ENCODE assay signal across 10 mouse cellular contexts in genomic region chr2:25465816-25466635, GRCm38 (mm10). TPM values are rescaled to one million over a fixed set of nuclear protein-coding genes. Genes with fewer than 3 reads are reported as not detected.
A peak's percentile ranks its signal among the peaks of the same experiment; 100 is the strongest.
DNase-seq lines count a peak whose midpoint lies in the region; ATAC-seq and TF ChIP-seq lines count a peak whose summit lies in the region.
"Had no signal": no experiment of that assay in that cellular context is flagged by ENCODE, and none has a peak within 500 bp of the region (broad histone marks: within the 10 kb centered on the region; RNA-seq: fewer than 3 reads in every experiment).

No protein-coding gene starts in this region.

- no peak for TF ChIP-seq CTCF in small intestine, adult 2 months (IDR thresholded peaks at IDR 0.05; ENCODE audit: extremely low read depth, insufficient read length, insufficient replicate concordance, low read depth, low read length)

- no peak overlapping the region for H3K4me3 ChIP-seq in heart, embryonic 10.5 days
- H3K4me3 ChIP-seq in liver, embryonic 13.5 days (replicated peaks): no peak overlapping the region
- no peak overlapping the region for H3K4me3 ChIP-seq in small intestine, adult 2 months (ENCODE audit: low read depth, low read length)
- H3K4me3 ChIP-seq: heart, adult 2 months had no signal

- no peaks in the 10 kb centered on the region for H3K9me3 ChIP-seq in heart, embryonic 10.5 days
- H3K9me3 ChIP-seq in liver, embryonic 13.5 days (replicated peaks): no peaks in the 10 kb centered on the region

- H3K4me1 ChIP-seq in heart, embryonic 10.5 days: peaks cover 34% of the 10 kb centered on the region
- peaks cover 22% of the 10 kb centered on the region for H3K4me1 ChIP-seq in liver, embryonic 13.5 days (replicated peaks)
- peaks cover 6% of the 10 kb centered on the region for H3K4me1 ChIP-seq in small intestine, adult 2 months (ENCODE audit: control insufficient read depth, insufficient read depth, insufficient read length, low read length)

- peak overlapping the region; percentile 12; the same call in 1 of the 2 replicates for H3K4me2 ChIP-seq in liver, embryonic 13.5 days

- peaks cover 9% of the 10 kb centered on the region; the same call in 1 of the 2 replicates for H3K27me3 ChIP-seq in heart, embryonic 10.5 days (ENCODE audit: insufficient read depth, poor library complexity, severe bottlenecking)
- H3K27me3 ChIP-seq in liver, embryonic 13.5 days: no peaks in the 10 kb centered on the region
- H3K27me3 ChIP-seq in small intestine, adult 2 months (ENCODE audit: control insufficient read depth, insufficient read depth, low read length): no peaks in the 10 kb centered on the region

- no peak overlapping the region for H3K9ac ChIP-seq in liver, embryonic 13.5 days

- no peaks in the 10 kb centered on the region for H3K36me3 ChIP-seq in heart, embryonic 10.5 days
- no peaks in the 10 kb centered on the region for H3K36me3 ChIP-seq in liver, embryonic 13.5 days
- H3K36me3 ChIP-seq in small intestine, adult 2 months (ENCODE audit: control insufficient read depth, insufficient read depth, low read length): no peaks in the 10 kb centered on the region

- ATAC-seq in liver, embryonic 13.5 days (ENCODE audit: low read depth): no peak
- no peak for ATAC-seq in erythroblast, adult 5-6 weeks (replicated peaks; ENCODE audit: low FRiP score, poor library complexity, severe bottlenecking)

- no peak for TF ChIP-seq POLR2A in small intestine, adult 2 months (IDR thresholded peaks at IDR 0.05; ENCODE audit: low read depth, low read length)

- 46% methylated on average over 10 of the region's 10 CpGs for WGBS in heart, embryonic 10.5 days
- 15% methylated on average over 10 of the region's 10 CpGs for WGBS in liver, embryonic 13.5 days (ENCODE audit: insufficient replicate concordance)
- WGBS in small intestine, adult 2 months: 64% methylated on average over 10 of the region's 10 CpGs

- DNase-seq in heart, embryonic 10.5 days (ENCODE audit: low spot score): no peak
- DNase-seq in heart, postnatal 25 days (ENCODE audit: low spot score): no peak
- DNase-seq in cerebellum, adult 9-11 months: peak; percentile 73
- DNase-seq in liver, embryonic 13.5 days: no peak
- no peak for DNase-seq in kidney, postnatal 25 days
- DNase-seq in right cerebral cortex, postnatal 25 days: no peak

- peak overlapping the region; percentile 52; the same call in 1 of the 2 replicates for H3K27ac ChIP-seq in heart, embryonic 10.5 days
- no peak overlapping the region for H3K27ac ChIP-seq in liver, embryonic 13.5 days
- H3K27ac ChIP-seq in small intestine, adult 2 months (ENCODE audit: insufficient read depth, low read depth, low read length): peak overlapping the region; percentile 70
- H3K27ac ChIP-seq: heart, adult 2 months had no signal

- intact Hi-C loops in heart, postnatal 25 days (cut with DNase I): no loop called here

RNA-seq across cellular contexts. Expression of gene Ptgds, which starts 3.8 kb away (rescaled TPM):
- polyA plus RNA-seq in heart, embryonic 10.5 days (2016; fragmentation: Nextera tagmentation; extraction: Ambion mirVana): 0.18 and 0.32 TPM in 2 replicates
- 100 to 1,000 TPM; 117 to 160 TPM for total RNA-seq in heart, postnatal 25 days (2021)
- 0.38 TPM in 1 of 2 replicates, not detected in the other for polyA plus RNA-seq in liver, embryonic 13.5 days (2015; fragmentation: Nextera tagmentation; extraction: Ambion mirVana)
- polyA plus RNA-seq in small intestine, adult 2 months (2012; rRNA removed): 0.28 and 0.39 TPM in 2 replicates
- total RNA-seq in erythroblast, adult 5-6 weeks (2015; ENCODE audit: low replicate concordance): 1.3 TPM in 1 of 2 replicates, not detected in the other
- not detected in 2 replicates for total RNA-seq in erythroblast, adult 5-6 weeks (2017; ENCODE audit: low replicate concordance)

RNA-seq across cellular contexts. Expression of gene Paxx, which starts 5.1 kb away (rescaled TPM):
- polyA plus RNA-seq in heart, embryonic 10.5 days (2016; fragmentation: Nextera tagmentation; extraction: Ambion mirVana): 15.6 and 17.7 TPM in 2 replicates
- total RNA-seq in heart, postnatal 25 days (2021): 10 to 100 TPM; 17.4 to 20.8 TPM
- polyA plus RNA-seq in liver, embryonic 13.5 days (2015; fragmentation: Nextera tagmentation; extraction: Ambion mirVana): 7.2 and 7.7 TPM in 2 replicates
- 48.6 and 62.7 TPM in 2 replicates for polyA plus RNA-seq in small intestine, adult 2 months (2012; rRNA removed)
- total RNA-seq in erythroblast, adult 5-6 weeks (2015; ENCODE audit: low replicate concordance): 18.2 and 33.8 TPM in 2 replicates
- 8.4 and 10.6 TPM in 2 replicates for total RNA-seq in erythroblast, adult 5-6 weeks (2017; ENCODE audit: low replicate concordance)

RNA-seq across cellular contexts. Expression of gene Clic3, which starts 9.4 kb away (rescaled TPM):
- polyA plus RNA-seq in heart, embryonic 10.5 days (2016; fragmentation: Nextera tagmentation; extraction: Ambion mirVana): 0.69 and 1.1 TPM in 2 replicates
- total RNA-seq in heart, postnatal 25 days (2021): 1 to 10 TPM; 2.4 to 3.6 TPM
- 0.21 and 0.25 TPM in 2 replicates for polyA plus RNA-seq in liver, embryonic 13.5 days (2015; fragmentation: Nextera tagmentation; extraction: Ambion mirVana)
- polyA plus RNA-seq in small intestine, adult 2 months (2012; rRNA removed): 0.38 and 12.0 TPM in 2 replicates
- total RNA-seq in erythroblast, adult 5-6 weeks (2015; ENCODE audit: low replicate concordance): not detected in 2 replicates
- not detected in 2 replicates for total RNA-seq in erythroblast, adult 5-6 weeks (2017; ENCODE audit: low replicate concordance)

RNA-seq across cellular contexts. Expression of gene Lcn12, which starts 27.7 kb away (rescaled TPM):
- not detected in 2 replicates for polyA plus RNA-seq in heart, embryonic 10.5 days (2016; fragmentation: Nextera tagmentation; extraction: Ambion mirVana)
- not detected for total RNA-seq in heart, postnatal 25 days (2021)
- not detected in 2 replicates for polyA plus RNA-seq in liver, embryonic 13.5 days (2015; fragmentation: Nextera tagmentation; extraction: Ambion mirVana)
- not detected in 2 replicates for polyA plus RNA-seq in small intestine, adult 2 months (2012; rRNA removed)
- not detected in 2 replicates for total RNA-seq in erythroblast, adult 5-6 weeks (2015; ENCODE audit: low replicate concordance)
- not detected in 2 replicates for total RNA-seq in erythroblast, adult 5-6 weeks (2017; ENCODE audit: low replicate concordance)
- total RNA-seq: heart, adult 2 months had no signal
- polyA plus RNA-seq: heart, adult 2 months; stomach, embryonic 14.5 days had no signal

RNA-seq across cellular contexts. Expression of gene Fbxw5, which starts 34.5 kb away (rescaled TPM):
- polyA plus RNA-seq in heart, embryonic 10.5 days (2016; fragmentation: Nextera tagmentation; extraction: Ambion mirVana): 86.0 and 92.1 TPM in 2 replicates
- total RNA-seq in heart, postnatal 25 days (2021): 10 to 100 TPM; 85.7 to 91.2 TPM
- polyA plus RNA-seq in liver, embryonic 13.5 days (2015; fragmentation: Nextera tagmentation; extraction: Ambion mirVana): 27.9 and 31.1 TPM in 2 replicates
- polyA plus RNA-seq in small intestine, adult 2 months (2012; rRNA removed): 32.0 and 34.0 TPM in 2 replicates
- 6.7 and 7.5 TPM in 2 replicates for total RNA-seq in erythroblast, adult 5-6 weeks (2015; ENCODE audit: low replicate concordance)
- total RNA-seq in erythroblast, adult 5-6 weeks (2017; ENCODE audit: low replicate concordance): 3.2 and 5.1 TPM in 2 replicates
